Mouse (Mus musculus): Measurements from ENCODE around the gene Zpbp2. TPM values are rescaled to one million over a fixed set of nuclear protein-coding genes. Genes with fewer than 3 reads are reported as not detected.

Zpbp2 gene
- total RNA-seq (2021) = under 1 TPM in 1 of 2 experiments, not detected in 1; 0.20 TPM

DNA sequence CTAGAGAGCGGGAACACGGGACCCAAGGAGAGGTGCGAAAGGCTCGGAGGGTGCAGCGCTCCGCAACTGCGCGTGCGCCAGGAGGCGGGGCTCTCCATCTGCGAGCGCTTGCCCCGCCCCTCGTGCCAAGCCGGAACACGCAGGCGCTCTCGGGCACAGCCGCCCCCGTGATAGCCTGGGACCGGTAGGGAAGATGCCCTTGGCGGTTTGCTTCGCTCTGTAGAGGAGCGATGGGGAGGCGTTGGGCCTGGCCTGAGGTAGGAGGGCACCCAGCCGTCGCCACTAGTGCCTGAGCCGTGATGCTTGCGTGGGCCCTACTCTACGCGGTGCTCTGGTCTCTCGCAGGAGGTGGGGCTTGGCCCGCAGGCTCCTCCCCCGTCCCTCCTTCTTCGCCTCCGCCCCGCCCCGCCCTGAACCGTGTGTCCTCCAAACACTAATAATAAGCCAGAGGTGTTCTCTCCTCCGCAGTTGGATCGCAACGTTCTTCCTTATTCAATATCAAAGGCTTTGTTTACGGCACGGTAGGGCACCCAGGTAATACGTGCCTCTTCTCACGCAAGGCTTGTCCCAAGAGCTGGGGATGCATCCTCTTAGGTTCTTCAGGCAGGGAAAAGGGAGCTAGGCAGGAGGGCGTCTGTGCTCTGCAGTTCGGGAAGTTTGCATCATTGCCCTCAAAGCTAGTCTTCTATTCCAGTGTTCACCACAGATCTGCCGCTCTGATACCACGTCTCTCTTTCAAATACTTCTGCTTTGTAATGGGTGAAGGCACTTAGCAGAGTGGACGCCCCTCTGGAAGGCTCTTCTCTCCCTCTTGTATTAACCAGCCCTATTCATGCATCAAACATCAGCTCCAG is at the start of gene Zpbp2:
Gene Zpbp2 (plus strand): TSS at position 123 of the 854 bp plus-strand sequence.
- intact Hi-C loops (cut with DNase I) = no loop called here
- peak; percentile 90 to 93 for DNase-seq (ENCODE audit: low spot score in 2 of 2)

DNA sequence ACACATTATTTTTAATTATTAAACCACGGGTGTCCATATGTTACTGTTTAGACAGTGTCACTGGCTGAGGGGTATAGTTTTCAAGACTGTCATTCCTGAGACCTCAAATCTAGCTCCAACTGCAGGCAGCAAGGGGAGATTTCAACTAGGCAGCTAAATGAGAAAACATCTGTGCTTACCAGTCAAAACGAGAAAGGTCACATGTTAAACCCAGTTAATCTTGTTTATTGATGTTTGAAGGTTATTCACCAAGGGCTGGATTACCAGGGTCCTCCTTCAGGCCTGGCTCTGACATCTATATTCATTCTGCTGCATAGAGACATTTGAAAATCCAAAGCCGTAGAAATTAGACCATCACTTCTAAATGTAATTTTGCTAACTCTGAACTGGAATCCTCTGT is 46.0 kb upstream of the Zpbp2 start:
- DNase-seq (ENCODE audit: low spot score in 2 of 2) = no peak
- intact Hi-C loops (cut with DNase I) = no loop called here

DNA sequence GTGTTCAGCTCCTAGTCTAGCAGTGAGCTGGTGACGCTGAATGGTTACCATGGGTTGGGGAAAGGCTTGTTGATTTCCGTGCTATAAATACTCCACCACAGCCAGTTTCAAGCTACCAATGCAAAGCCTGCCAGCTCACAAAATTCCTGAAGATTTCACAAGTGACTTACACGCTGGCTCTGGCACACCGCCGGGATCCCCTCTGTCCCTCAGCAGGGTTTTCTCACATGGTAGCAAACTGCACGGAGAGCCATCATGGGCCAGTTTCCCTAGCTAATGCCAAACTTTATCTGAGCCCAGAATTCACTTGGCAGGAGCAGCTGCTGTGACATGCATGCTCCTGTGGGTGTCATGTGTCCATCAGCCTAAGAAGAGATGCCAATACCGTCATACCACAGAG is 41.5 kb upstream of the Zpbp2 start:
- peak; percentile 13 to 19 for DNase-seq (ENCODE audit: low spot score in 2 of 2)
- intact Hi-C loops (cut with DNase I) = no loop called here

DNA sequence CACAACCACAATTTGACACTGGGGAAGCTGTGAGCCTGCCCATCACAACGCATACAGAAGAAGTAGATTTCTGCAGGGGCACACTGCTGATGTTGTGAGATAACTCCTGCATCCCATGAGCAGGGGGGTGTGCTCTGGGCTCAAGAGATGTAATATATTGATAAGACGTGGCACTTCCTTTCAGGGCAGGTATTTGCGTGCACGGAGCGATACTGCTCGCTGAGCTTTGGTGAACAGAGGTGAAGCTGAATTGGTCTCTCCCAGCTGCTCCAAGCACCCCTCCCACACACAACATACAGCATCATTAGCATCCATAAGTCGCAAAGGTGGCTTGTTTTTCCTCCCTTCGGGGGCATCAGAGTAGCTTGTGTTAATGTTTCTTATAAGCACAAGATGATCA is 40.8 kb upstream of the Zpbp2 start:
- no peak for DNase-seq (ENCODE audit: low spot score in 2 of 2)
- intact Hi-C loops (cut with DNase I) = no loop called here

DNA sequence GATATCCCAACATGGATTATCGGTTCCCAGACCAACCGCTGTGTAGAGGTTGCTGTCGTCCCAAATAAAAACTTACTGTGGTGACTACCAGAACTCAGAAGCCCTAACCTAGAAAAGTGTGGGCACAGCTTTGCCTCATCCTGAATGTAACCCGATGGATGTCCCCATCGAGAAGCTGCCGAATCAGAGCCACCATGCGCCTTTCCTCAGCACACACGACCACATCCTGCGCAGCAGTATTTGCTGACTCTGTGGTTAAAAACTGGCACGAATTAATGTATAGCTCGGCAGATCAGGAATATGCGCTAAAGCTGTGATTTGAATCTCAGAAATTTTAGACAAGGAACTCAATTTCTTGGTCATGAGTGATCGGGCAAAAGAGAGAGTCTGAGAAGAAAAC is 38.0 kb upstream of the Zpbp2 start:
- intact Hi-C loops (cut with DNase I) = no loop called here
- no peak for DNase-seq (ENCODE audit: low spot score in 2 of 2)

DNA sequence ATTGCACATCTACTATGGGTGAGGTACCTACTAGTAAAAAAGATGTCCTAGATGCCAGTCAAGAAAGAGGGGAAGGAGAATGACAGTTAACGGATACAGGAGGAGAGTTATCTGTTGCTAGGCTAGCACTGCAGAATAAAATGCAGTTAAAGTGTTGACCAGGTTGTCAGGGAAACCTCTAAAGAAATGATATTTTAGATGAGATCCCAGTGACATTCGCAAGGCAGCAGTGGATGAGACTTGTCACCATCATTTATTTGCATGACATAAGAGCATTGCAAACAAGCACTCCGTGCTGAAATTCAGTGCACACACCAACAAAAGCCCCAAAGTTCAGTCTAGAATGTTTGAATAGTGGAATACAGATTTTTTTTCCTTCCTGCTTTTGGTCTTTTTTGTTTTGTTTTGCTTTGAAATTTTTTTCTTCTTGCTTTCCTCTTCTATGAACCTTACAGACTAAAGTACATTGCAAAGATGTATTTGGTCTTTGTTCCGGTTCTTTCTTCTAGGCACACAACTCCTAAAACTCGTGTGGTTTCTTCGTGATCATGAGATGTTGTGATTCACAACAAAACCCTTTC is 37.5 kb upstream of the Zpbp2 start:
- intact Hi-C loops (cut with DNase I) = no loop called here

DNA sequence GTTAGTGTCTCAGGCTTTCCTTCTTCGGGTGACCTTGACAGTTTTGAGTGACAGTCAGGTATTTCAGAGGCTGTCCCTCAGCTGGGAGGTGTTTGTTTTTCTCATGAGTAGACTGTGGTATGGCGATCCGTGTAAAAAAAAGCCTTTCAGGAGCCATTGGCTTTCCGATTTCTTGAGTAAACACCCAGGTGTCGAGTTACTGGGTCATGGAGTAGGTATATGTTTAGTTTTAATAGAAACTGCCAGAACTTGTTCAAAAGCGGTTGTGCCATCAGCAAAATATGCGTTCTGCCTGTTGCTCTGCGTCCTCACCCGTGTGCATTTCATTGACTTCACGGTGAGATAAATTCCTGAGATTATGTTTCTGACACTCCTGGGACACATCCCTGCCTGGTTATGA is 30.4 kb upstream of the Zpbp2 start:
- intact Hi-C loops (cut with DNase I) = no loop called here
- DNase-seq (ENCODE audit: low spot score in 2 of 2) = no peak

More for the DNA sequence above, 37.5 kb upstream of the Zpbp2 start:
- DNase-seq (ENCODE audit: low spot score in 2 of 2) = no peak

DNA sequence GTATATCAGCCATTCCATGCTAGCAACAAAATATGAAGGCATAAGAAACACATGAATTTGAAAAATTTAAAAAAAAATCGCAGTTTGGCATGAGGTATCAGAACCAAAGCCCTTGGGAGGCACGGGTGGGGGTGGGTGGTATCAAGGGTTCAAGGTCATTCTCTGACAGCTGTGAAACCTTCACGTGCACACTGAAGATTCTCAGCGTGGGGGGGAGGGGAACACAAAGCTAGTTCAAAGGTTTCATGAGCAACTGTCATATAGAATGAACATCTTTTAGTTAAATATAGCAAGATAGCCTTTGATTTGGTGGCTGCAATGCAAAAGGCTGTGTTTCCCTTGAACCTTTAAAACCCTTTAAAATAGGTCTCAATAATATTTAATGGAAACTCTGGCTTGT is 25.8 kb upstream of the Zpbp2 start:
- no peak for DNase-seq (ENCODE audit: low spot score in 2 of 2)
- intact Hi-C loops (cut with DNase I) = no loop called here

DNA sequence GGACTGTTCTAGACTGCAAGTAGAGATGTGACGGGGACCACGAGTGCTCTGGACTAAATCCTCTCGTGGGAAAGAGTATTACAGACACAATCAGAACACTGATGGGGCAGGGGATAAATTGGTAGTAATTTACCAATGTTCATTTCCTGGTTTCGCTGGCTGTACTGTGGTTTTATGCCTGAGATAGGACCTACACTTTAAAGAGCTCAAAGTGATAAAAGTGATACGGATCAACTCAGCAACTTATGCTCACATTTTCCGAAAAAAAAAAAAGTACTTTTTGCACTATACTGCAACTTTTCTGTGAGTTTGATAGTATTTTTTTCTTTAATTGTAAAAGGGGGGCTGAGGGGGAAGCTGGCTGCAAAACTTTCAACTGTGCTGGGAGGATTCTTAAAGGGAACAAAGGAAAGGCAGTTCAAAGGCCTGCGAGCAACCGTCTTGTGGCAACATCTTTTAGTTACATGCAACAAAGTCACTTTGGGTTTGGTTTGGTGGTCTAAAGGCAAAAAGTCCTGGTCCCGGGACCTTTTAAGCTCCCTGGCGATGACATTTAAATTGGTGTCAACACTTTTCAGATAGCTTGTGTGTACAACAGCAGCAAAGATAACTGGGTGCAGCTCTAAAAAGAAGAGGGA is 24.0 kb upstream of the Zpbp2 start:
- DNase-seq (ENCODE audit: low spot score in 2 of 2) = no peak
- intact Hi-C loops (cut with DNase I) = no loop called here

DNA sequence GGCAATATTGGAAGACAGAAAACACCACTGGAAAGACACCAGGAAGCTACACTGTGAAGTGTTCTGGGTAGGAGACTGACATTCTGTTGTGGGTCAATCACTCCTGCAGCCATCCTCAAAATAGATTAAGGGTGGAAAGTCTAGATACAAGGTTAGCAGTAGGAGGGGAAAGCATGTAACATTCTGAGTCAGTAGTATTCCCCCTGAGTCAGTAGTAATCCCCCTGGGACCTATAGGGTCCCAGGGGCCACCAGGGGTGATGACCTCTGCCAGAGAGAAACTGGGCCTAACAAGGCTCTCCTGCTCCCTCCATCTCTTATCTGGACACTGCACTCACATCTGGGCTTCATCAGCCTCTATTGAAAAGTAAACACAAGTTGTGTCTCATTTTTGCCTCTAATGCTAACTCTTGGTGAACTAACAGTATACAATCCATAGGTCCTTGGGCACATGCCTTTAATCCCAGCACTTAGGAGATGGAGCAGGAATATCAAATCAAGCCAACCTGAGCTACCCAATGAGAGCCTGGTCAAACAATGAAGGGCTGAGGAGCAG is 13.3 kb upstream of the Zpbp2 start:
- no peak for DNase-seq (ENCODE audit: low spot score in 2 of 2)
- intact Hi-C loops (cut with DNase I) = no loop called here

DNA sequence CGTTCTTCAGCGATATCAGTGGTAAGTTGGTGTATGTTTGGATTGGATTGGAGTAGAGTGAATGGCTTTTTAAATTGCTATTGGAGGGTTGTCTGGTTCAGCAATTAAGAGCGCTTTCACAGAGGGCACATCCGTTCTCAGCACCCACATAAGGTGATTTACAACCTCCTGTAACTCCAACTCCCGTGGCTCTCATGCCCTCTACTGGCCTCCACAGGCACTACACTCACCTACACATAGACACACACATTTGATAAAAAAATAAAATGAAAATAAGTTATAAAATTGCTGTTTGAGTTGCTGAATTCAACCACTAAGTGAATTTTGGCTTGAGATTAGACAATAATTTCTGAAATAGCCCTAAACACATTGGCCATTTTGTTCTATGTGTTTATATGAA is 10.6 kb upstream of the Zpbp2 start:
- no peak for DNase-seq (ENCODE audit: low spot score in 2 of 2)
- intact Hi-C loops (cut with DNase I) = loop anchor here (10.0 kb wide), 1 partner anchor 206 kb away; no protein-coding TSS in a partner anchor

DNA sequence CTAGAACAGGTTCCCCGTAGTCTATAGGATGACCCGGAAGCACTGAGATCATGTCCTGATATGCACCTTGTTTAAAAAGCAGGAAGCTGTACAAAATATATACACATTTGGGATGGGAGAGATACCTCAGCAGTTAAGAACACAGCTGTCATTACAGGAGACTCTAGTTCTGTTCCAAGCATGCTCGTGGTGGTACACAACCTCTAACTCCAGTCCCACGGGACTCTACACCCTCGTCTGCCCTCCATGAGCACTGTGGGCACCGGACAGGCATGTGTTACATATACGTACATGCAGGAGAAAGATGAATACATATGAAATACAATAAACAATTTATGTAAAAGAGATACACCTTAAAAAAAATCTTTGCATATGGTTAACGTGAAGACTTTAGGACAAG is 8.3 kb upstream of the Zpbp2 start:
- DNase-seq (ENCODE audit: low spot score in 2 of 2) = no peak
- intact Hi-C loops (cut with DNase I) = loop anchor here (10.0 kb wide), 1 partner anchor 208 kb away; no protein-coding TSS in a partner anchor

DNA sequence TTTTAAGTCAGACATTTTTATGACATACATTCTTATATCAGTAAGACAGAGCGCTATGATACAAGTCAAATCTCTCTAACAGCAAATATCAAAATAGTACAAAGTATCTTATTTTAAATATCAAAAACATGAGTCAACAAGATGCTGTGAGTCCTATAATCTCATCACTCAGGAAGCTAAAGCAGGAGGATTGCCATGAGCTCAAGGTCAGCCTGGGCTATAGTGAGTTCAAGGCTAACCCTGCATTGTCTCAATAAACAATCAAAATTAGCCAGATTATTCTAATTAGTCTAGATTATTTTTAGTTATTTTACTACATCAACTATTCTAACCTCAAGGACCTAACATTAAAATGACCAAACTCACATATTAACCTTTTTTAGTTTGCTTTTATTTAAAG is 7.5 kb upstream of the Zpbp2 start:
- intact Hi-C loops (cut with DNase I) = loop anchor here (10.0 kb wide), 1 partner anchor 209 kb away; no protein-coding TSS in a partner anchor
- DNase-seq (ENCODE audit: low spot score in 2 of 2) = no peak

DNA sequence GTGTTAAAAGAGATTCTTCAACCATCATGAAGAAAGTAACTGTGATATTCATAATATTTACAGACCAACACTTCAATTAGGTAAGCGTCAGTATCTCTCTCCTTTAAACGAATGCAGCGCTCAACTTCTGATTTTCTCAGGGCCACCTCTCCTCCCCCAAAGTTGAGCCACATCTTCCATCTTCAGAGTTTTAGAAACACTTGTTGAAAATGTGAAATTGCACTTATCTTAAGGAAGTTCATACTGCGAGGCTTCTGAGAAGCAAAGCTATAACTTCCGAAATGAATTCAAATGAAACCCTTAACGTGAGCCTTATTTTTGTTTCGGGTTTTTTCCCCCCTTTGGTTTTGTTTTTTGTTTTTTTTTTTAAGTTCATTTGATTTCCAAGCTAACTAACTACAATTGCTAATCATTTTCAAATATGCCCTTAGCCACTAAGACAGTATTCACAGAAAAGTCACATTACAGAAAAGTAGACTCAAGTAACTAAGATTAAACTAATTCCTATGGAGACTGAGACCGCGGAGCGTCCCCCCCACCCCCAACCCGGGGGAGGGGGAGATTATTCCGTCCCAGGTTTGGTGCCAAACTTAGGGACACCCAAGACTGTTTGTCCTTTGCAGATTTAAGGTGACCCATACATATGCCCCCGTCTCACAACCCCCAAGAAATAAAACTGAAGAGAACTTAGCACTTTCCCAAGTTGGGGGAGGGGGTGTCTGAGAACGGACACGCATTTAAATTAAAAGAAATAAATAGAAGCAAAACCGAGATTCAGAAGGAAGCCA is 5.8 kb upstream of the Zpbp2 start:
- no peak for DNase-seq (ENCODE audit: low spot score in 2 of 2)
- intact Hi-C loops (cut with DNase I) = loop anchor here (10.0 kb wide), 1 partner anchor 210 kb away; no protein-coding TSS in a partner anchor

DNA sequence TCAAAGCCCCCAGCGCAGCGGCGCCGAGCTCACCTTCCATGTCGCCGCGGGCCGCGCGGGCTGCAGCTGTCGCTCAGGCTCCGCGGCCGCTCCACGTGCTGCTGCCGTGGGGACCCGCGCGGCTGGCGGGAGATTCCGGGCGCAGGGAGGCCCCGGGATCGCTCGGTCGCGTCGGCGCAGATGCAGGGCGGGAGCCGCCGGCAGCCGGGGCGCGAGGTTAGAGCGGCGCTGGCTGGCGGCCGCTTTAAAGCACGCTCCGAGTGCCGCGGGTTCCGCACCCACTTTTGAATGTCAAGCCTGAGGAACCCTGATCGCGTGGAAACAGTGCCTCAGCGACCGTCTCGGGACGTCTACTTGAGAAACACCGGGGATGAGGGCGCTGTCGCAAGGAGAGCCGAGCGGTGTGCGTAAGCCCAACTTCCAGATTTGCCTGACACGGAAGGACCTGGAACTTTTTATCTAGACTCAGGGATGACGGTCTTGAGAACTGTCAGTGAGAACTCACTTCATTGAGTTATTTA is 5.1 kb upstream of the Zpbp2 start, which contains the start of gene Ikzf3:
Gene Ikzf3 (minus strand): TSS at position 321 of the 521 bp plus-strand sequence.
- intact Hi-C loops (cut with DNase I) = loop anchor here (10.0 kb wide), 1 partner anchor 211 kb away; no protein-coding TSS in a partner anchor
- DNase-seq (ENCODE audit: low spot score in 2 of 2) = peak; percentile 10 to 26

DNA sequence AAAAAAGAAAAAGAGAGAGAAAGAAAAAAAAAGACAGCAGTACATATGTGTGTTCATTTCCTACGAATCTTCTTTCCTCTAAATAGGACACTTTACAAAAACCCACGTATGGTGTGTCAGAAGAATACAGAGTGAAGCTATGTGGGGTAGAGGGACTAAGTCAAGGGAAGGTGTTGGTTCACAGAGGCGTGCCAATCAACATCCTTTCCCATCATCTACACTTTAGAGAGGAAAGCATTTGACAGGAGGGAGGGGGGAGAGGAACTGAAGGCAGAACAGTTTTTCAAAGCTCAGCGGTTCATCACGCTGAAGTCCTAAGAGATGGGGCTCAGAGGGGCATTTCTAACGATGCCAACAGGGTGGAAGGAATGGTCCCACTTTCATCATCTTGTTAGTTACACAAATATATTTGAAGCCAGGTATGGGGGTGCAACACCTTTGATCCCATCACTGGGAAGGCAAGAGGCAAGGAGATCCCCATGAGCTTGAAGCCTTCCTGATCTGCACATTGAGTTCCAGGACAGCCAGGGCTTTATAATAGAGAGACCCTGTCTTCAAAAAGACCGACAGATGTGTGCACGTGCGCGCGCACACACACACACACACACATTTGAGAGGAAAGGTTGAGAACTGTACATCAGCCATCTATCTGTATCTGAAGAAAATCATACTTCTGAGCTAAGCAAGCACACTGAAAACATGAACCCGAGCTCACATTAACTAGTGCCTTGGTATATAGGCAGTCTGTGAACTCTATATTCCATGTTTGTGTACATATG is 4.2 kb upstream of the Zpbp2 start:
- DNase-seq (ENCODE audit: low spot score in 2 of 2) = no peak
- intact Hi-C loops (cut with DNase I) = loop anchor here (10.0 kb wide), 1 partner anchor 212 kb away; no protein-coding TSS in a partner anchor

DNA sequence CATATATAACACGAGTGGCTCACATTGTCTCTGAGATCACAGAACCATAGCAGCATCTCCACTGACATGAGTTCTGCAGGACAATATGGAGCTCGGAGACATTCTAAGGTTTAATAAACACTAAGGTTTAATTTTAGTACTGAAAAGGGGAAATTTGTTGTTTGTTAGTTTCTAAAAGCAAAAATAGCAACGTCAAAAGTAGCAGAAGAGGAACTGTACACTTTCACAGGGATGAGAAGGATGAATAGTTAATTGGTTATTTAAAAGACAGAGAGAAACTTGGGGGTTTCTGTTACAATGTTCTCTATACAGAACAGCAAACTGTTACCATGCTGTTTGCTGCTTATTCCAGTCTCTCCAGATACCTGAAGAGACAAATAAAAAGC is 3.6 kb upstream of the Zpbp2 start:
- intact Hi-C loops (cut with DNase I) = loop anchor here (10.0 kb wide), 1 partner anchor 212 kb away; no protein-coding TSS in a partner anchor

DNA sequence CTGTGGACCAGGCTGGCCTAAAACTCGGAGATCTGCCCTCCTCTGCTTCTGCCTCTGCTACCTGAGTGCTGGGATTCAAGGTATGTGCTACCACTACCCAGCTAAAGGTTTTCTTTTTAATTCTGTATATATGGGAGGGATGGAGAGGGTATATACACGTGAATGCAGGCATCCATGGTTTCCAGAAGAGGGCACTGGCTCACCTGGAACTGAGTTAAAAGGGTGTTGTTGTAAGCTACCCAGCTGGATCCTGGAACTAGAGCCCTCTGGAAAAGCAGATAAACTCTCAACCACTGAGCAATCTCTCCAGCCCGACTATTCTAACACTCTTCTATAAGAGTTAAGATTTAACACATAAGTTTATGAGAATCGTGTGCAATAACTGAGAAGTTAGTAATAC is 1.5 kb upstream of the Zpbp2 start:
- DNase-seq (ENCODE audit: low spot score in 2 of 2) = no peak
- intact Hi-C loops (cut with DNase I) = loop anchor here (10.0 kb wide), 1 partner anchor 215 kb away; no protein-coding TSS in a partner anchor

More for the DNA sequence above, 3.6 kb upstream of the Zpbp2 start:
- DNase-seq (ENCODE audit: low spot score in 2 of 2) = no peak
